Mouse (Mus musculus) Patski (cell line): Measurements from ENCODE around the gene Ppfibp2. TPM values are rescaled to one million over a fixed set of nuclear protein-coding genes. Genes with fewer than 3 reads are reported as not detected.

Source experiments
- ATAC-seq: fragments of 100-300 bp; one replicate; pipeline ENCODE4 v1.8.0; 2021
- CTCF ChIA-PET: fragments of 350-600 bp; sonication (Branson Sonifier 250); formaldehyde crosslinking; loops from one replicate; lab custom pipeline; 2022; ENCODE audit warnings: inconsistent platforms; lab: Charles Lee
- POLR2A ChIA-PET: fragments of 350-600 bp; sonication (Branson Sonifier 250); formaldehyde crosslinking; loops from one replicate; lab custom pipeline; 2022; ENCODE audit warnings: antibody characterized with exemption, inconsistent platforms; lab: Charles Lee
- DNase-seq: peaks from one replicate; pipeline ENCODE4 v3.0.0-alpha.2; 2011; ENCODE audit warnings: low read depth, low spot score
- H3K27me3 ChIP-seq: fragments of 371-371 bp; one replicate; pipeline ENCODE4 v1.5.1; 2021
- CTCF ChIP-seq: fragments of 100-300 bp; IDR thresholded peaks from one replicate; pipeline ENCODE4 v1.5.1; 2021
- in situ Hi-C: fragments of 300-500 bp; cut with MboI; formaldehyde crosslinking; loops from 3 replicates; pipeline ENCODE4 v1.11.1; 2018; ENCODE audit warnings: low pct_unique_long_range_greater_than_20kb, mixed read lengths
- polyA plus RNA-seq: library from polyadenylated mRNA; unstranded; gene quantifications from one replicate; pipeline ENCODE4 v1.2.3, GENCODE M21; 2021

Ppfibp2 gene
- polyA plus RNA-seq, 1 experiment from 2014 or later: 1.4 TPM

DNA sequence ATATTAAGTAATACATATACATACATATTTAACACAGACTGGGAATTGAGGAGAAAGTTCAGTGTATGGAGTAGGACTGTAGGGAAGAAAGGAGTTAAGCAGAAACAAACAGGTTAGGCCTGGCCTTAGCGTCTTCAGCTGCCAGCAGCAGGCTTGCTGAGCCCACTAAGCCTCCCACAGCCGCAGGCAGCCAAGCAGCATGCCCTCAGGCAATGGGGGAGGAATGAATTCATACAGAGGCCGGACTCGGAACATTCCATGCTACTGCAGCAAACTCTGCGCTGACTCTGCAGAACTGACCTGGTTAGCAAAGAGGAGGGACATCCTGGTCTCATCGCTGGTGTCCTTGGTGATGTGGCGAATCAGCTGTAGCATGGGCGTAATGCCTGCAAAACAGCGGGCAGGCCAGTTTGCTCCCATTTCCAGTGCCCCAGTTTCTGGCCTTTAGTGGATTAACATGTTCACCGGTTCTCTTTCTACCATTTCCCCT lies 157.1 kb downstream of the Ppfibp2 start:
- DNase-seq (no peak), ATAC-seq (peak; percentile 28)
- H3K27me3 ChIP-seq: no peaks in the 10 kb centered on the region
- ChIA-PET CTCF (no interaction called here), POLR2A (no interaction called here)
- in situ Hi-C loops: no loop called here
- TF ChIP-seq CTCF: no peak

DNA sequence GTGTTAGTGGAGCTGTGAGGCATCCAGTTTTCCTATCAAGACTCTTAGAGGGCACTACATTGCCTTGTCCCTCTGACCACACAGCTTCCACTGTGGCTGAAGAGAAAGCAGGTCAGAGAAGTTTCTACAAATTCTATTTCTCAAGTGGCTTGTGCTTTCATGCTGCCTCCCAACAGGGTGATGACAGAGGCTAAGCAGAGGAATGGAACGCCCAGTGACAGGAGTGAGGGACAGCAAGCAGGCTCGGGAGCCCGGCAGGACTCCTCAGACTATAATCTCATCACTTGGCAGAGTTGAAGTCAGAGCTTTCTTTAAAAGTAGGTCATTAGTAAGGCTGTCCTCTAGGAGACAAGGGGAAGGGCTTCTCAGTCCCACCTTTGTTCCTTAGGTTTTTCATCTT lies 160.9 kb downstream of the Ppfibp2 start:
- H3K27me3 ChIP-seq: no peaks in the 10 kb centered on the region
- CTCF ChIA-PET: no interaction called here
- in situ Hi-C loops: no loop called here
- ATAC-seq (no peak), DNase-seq (no peak)
- no peak for TF ChIP-seq CTCF
- POLR2A ChIA-PET: no interaction called here

DNA sequence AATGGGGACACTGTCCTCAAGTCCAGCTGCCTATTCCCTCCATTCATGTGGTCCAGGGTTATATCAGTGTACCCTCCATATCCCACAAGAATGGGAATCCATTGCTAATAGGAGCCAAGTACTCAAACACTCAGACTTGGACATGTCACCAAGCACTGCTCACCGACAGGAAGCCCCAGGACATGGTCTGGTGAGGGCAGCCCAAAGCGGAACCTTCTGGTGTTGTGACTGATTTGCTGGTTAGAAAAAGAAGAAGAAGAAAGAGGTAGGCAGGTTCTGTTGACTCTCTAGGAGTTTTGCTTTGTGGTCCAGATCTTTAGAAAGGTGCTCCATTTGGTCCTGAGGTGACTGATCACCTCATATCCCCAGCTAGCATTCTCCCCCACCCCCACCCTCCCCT lies 161.7 kb downstream of the Ppfibp2 start:
- TF ChIP-seq CTCF: no peak
- ATAC-seq (no peak), DNase-seq (no peak)
- ChIA-PET CTCF (no interaction called here), POLR2A (no interaction called here)
- in situ Hi-C loops: no loop called here
- H3K27me3 ChIP-seq: no peaks in the 10 kb centered on the region

GRCm38 (mm10) chr7:107757308-107758151 lies 162.5 kb downstream of the Ppfibp2 start, which contains the start of gene Cyb5r2:
Cyb5r2 (minus strand) TSS chr7:107758032.
- ChIA-PET POLR2A (no interaction called here), CTCF (interaction anchor here (2.0 kb wide), 1 partner anchor 9 kb away, joined by 5 read pairs; no protein-coding TSS in a partner anchor)
- in situ Hi-C loops: no loop called here
- DNase-seq: no peak
- no peak for TF ChIP-seq CTCF
- H3K27me3 ChIP-seq: no peaks in the 10 kb centered on the region
- ATAC-seq: no peak

DNA sequence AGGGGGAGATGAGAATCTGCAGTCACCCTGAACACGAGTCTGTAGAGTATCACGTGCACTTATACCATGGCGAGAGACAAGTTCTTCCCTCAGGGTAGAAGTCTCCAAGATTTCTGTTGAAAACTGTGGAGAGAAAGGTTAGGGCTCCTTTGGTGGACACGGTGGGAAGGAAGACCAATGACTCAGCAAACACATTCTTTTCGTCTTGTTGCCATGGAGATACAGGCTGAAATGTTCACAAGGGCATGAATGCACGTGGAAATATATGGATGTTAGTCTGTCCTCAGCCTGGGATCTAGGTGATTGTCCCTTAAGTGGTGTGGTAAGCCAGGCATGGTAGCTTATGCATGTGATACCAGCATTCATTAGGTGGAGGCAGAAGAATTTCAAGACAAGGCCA lies 175.8 kb downstream of the Ppfibp2 start:
- ChIA-PET CTCF (no interaction called here), POLR2A (no interaction called here)
- in situ Hi-C loops: no loop called here
- ATAC-seq (no peak), DNase-seq (no peak)
- peaks cover 10% of the 10 kb centered on the region for H3K27me3 ChIP-seq
- TF ChIP-seq CTCF: no peak

- DNase-seq (no peak), ATAC-seq (no peak)
- in situ Hi-C loops: no loop called here
- no peak for TF ChIP-seq CTCF
- POLR2A ChIA-PET: no interaction called here
- no peaks in the 10 kb centered on the region for H3K27me3 ChIP-seq
- CTCF ChIA-PET: interaction anchor here (1.0 to 3.9 kb wide), 5 partner anchors 10 to 69 kb away, joined by 3 to 13 read pairs (median 4); no protein-coding TSS in a partner anchor
These were observed 183.2 kb downstream of the Ppfibp2 start for GRCm38 (mm10) chr7:107778216-107778615.

GRCm38 (mm10) chr7:107779611-107780010 lies 184.6 kb downstream of the Ppfibp2 start:
- CTCF ChIA-PET: interaction anchor here (0.9 to 3.9 kb wide), 6 partner anchors 8 to 118 kb away, joined by 3 to 26 read pairs (median 4); no protein-coding TSS in a partner anchor
- no peak for DNase-seq
- no peak for ATAC-seq
- POLR2A ChIA-PET: no interaction called here
- peak; percentile 50 for TF ChIP-seq CTCF
- H3K27me3 ChIP-seq: no peaks in the 10 kb centered on the region
- in situ Hi-C loops: no loop called here

GRCm38 (mm10) chr7:107787977-107788620 lies 193.1 kb downstream of the Ppfibp2 start:
- peaks cover 3% of the 10 kb centered on the region for H3K27me3 ChIP-seq
- CTCF ChIA-PET: interaction anchor here (0.8 to 2.7 kb wide), 4 partner anchors 10 to 125 kb away, joined by 3 to 16 read pairs (median 8); no protein-coding TSS in a partner anchor
- no peak for ATAC-seq
- DNase-seq: no peak
- TF ChIP-seq CTCF: peak; percentile 69
- in situ Hi-C loops: no loop called here
- POLR2A ChIA-PET: no interaction called here

DNA sequence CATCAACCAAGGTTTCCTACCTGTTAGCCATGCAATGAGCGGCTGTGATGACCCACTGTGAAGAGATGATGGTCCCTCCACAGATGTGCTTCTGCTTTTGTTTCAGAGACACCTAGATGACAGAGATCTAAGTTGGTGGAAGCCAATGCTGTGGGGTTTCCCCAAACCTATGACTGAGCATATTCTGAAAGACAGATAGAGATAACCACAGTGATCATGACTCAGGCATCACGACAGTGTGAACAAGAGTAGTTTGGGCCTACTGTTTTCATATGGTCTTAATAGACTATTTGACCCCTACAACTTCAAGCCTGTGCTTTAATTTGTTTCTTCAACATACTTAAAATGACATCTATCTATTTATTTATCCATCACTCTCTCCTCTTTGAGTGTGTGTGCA lies 201.5 kb downstream of the Ppfibp2 start:
- H3K27me3 ChIP-seq: peaks cover 32% of the 10 kb centered on the region
- no peak for TF ChIP-seq CTCF
- CTCF ChIA-PET: interaction anchor here (1.5 kb wide), 1 partner anchor 18 kb away, joined by 3 read pairs; no protein-coding TSS in a partner anchor
- ATAC-seq (no peak), DNase-seq (no peak)
- in situ Hi-C loops: no loop called here
- POLR2A ChIA-PET: no interaction called here

Other genes with a start within 250 kb of the Ppfibp2 start
- gene Syt9, start 224.5 kb upstream of the Ppfibp2 start, polyA plus RNA-seq: not detected
- not detected for gene Olfml1, start 27.8 kb upstream of the Ppfibp2 start, polyA plus RNA-seq
- not detected for gene 5330417H12Rik, start 30.0 kb downstream of the Ppfibp2 start, polyA plus RNA-seq
- not detected for gene Cyb5r2, start 162.8 kb downstream of the Ppfibp2 start, polyA plus RNA-seq
- not detected for gene Ovch2, start 206.0 kb downstream of the Ppfibp2 start, polyA plus RNA-seq
- not detected for gene Olfr467, start 217.1 kb downstream of the Ppfibp2 start, polyA plus RNA-seq
- not detected for gene Olfr469, start 230.3 kb downstream of the Ppfibp2 start, polyA plus RNA-seq